Comparison of ENCODE assay signal across 9 mouse cellular contexts in genomic region chr6:142993705-142994698, GRCm38 (mm10). TPM values are rescaled to one million over a fixed set of nuclear protein-coding genes. Genes with fewer than 3 reads are reported as not detected.
DNase-seq lines count a peak whose midpoint lies in the region; ATAC-seq and TF ChIP-seq lines count a peak whose summit lies in the region.
"Had no signal": no experiment of that assay in that cellular context is flagged by ENCODE, and none has a peak within 500 bp of the region (broad histone marks: within the 10 kb centered on the region; RNA-seq: fewer than 3 reads in every experiment).

No protein-coding gene starts in this region.

- TF ChIP-seq POLR2A in liver, adult 2 months (IDR thresholded peaks at IDR 0.05; ENCODE audit: extremely low read depth, insufficient read depth, low read length): no peak

- WGBS in liver, adult 2 months: 49% methylated on average over 14 of the region's 14 CpGs
- 16% methylated on average over 14 of the region's 14 CpGs for WGBS in intestine, embryonic 14.5 days
- 17% methylated on average over 14 of the region's 14 CpGs for whole genome bisulfite sequencing in stomach, embryonic 16.5 days

- H3K4me1 ChIP-seq in liver, adult 2 months (ENCODE audit: control insufficient read depth, insufficient read depth, low read length): peaks cover 1% of the 10 kb centered on the region; the same call in 1 of the 2 replicates
- H3K4me1 ChIP-seq in intestine, embryonic 14.5 days (replicated peaks; ENCODE audit: control insufficient read depth, insufficient read depth, low read length): peaks cover 17% of the 10 kb centered on the region
- peaks cover 2% of the 10 kb centered on the region for H3K4me1 ChIP-seq in stomach, embryonic 16.5 days (ENCODE audit: control insufficient read depth, insufficient read depth, low read length)
- H3K4me1 ChIP-seq: lung, embryonic 15.5 days had no signal

- DNase-seq in CD4-positive, CD25-positive, alpha-beta regulatory T cell, adult 2 months (ENCODE audit: low read depth, low spot score): peak; percentile 23
- no peak for DNase-seq in liver, adult 2 months (ENCODE audit: extremely low read depth, low read depth, low spot score)
- no peak for DNase-seq in liver
- peak; percentile 61 for DNase-seq in intestine, embryonic 14.5 days (ENCODE audit: low spot score)
- DNase-seq in urinary bladder, postnatal 14 days (ENCODE audit: low spot score): no peak
- DNase-seq in cerebellum, postnatal 36 days: no peak

- H3K27ac ChIP-seq in liver, adult 2 months (replicated peaks; ENCODE audit: insufficient read depth, low read depth, low read length): no peak overlapping the region
- H3K27ac ChIP-seq in intestine, embryonic 14.5 days (ENCODE audit: low read depth): peak overlapping the region; percentile 88
- no peak overlapping the region for H3K27ac ChIP-seq in stomach, embryonic 16.5 days (ENCODE audit: low read length)
- H3K27ac ChIP-seq: lung, embryonic 15.5 days had no signal

- no peaks in the 10 kb centered on the region for H3K27me3 ChIP-seq in liver, adult 2 months (ENCODE audit: control insufficient read depth, insufficient read depth, low read length)
- H3K27me3 ChIP-seq in intestine, embryonic 14.5 days (replicated peaks; ENCODE audit: control insufficient read depth, insufficient read depth, low read length): no peaks in the 10 kb centered on the region
- no peaks in the 10 kb centered on the region for H3K27me3 ChIP-seq in stomach, embryonic 16.5 days (ENCODE audit: control insufficient read depth, insufficient read depth, low read length)
- H3K27me3 ChIP-seq: lung, embryonic 15.5 days had no signal

- H3K9ac ChIP-seq in liver, adult 2 months (ENCODE audit: low read depth, low read length): no peak overlapping the region
- no peak overlapping the region for H3K9ac ChIP-seq in intestine, embryonic 14.5 days (ENCODE audit: low read length)
- H3K9ac ChIP-seq in stomach, embryonic 16.5 days (ENCODE audit: low read length): no peak overlapping the region
- H3K9ac ChIP-seq: lung, embryonic 15.5 days had no signal

- no peaks in the 10 kb centered on the region for H3K9me3 ChIP-seq in intestine, embryonic 14.5 days (ENCODE audit: control insufficient read depth, low read length)
- no peaks in the 10 kb centered on the region for H3K9me3 ChIP-seq in stomach, embryonic 16.5 days (replicated peaks; ENCODE audit: control insufficient read depth, low read length)
- H3K9me3 ChIP-seq: lung, embryonic 15.5 days had no signal

- no peak for ATAC-seq in CD4-positive, CD25-positive, alpha-beta regulatory T cell, adult 4 months
- peak; percentile 80 for ATAC-seq in intestine, embryonic 14.5 days (replicated peaks; ENCODE audit: low FRiP score, low TSS enrichment, low read depth)
- ATAC-seq in stomach, embryonic 16.5 days (ENCODE audit: insufficient read depth, low FRiP score): peak; percentile 63; the same call in 1 of the 2 replicates

- peak overlapping the region; percentile 30 for H3K4me2 ChIP-seq in intestine, embryonic 14.5 days (ENCODE audit: low read length)
- H3K4me2 ChIP-seq in stomach, embryonic 16.5 days (ENCODE audit: low read depth, low read length): no peak overlapping the region
- H3K4me2 ChIP-seq: lung, embryonic 15.5 days had no signal

- H3K36me3 ChIP-seq in liver, adult 2 months (ENCODE audit: control insufficient read depth, insufficient read depth, low read length): no peaks in the 10 kb centered on the region
- H3K36me3 ChIP-seq in intestine, embryonic 14.5 days (ENCODE audit: control insufficient read depth, insufficient read depth, low read length): no peaks in the 10 kb centered on the region
- no peaks in the 10 kb centered on the region for H3K36me3 ChIP-seq in stomach, embryonic 16.5 days (ENCODE audit: control insufficient read depth, insufficient read depth, low read length)
- H3K36me3 ChIP-seq: lung, embryonic 15.5 days had no signal

- TF ChIP-seq CTCF in liver, adult 2 months (IDR thresholded peaks at IDR 0.05; ENCODE audit: low read depth, low read length): peak; percentile 47; the same call in 1 of the 2 replicates

- no peak overlapping the region for H3K4me3 ChIP-seq in liver, adult 2 months (ENCODE audit: insufficient read depth, low read depth, low read length)
- no peak overlapping the region for H3K4me3 ChIP-seq in intestine, embryonic 14.5 days (ENCODE audit: low read depth, low read length)
- no peak overlapping the region for H3K4me3 ChIP-seq in stomach, embryonic 16.5 days (replicated peaks; ENCODE audit: low read length)
- H3K4me3 ChIP-seq: lung, embryonic 15.5 days had no signal

- H3K79me2 ChIP-seq in liver, adult 2 months (ENCODE audit: control insufficient read depth, insufficient read depth, low read length): no peaks in the 10 kb centered on the region

RNA-seq across cellular contexts. Expression of gene St8sia1, which starts 29.8 kb away (rescaled TPM):
- polyA plus RNA-seq in CD4-positive, CD25-positive, alpha-beta regulatory T cell, adult 4 months (2017; shearing (Covaris generic)): 10 to 100 TPM; 11.2 to 12.4 TPM
- under 0.01 TPM in 2 replicates for total RNA-seq in liver, adult 2 months (2014; rRNA removed)
- polyA plus RNA-seq in liver, adult 2 months (2012; rRNA removed): 0.01 and 0.02 TPM in 2 replicates
- polyA plus RNA-seq in intestine, embryonic 14.5 days (2014; fragmentation: Nextera tagmentation; extraction: Ambion mirVana): 1.8 and 2.3 TPM in 2 replicates
- polyA plus RNA-seq in stomach, embryonic 16.5 days (2015; fragmentation: Nextera tagmentation; extraction: Ambion mirVana): 1.1 TPM in 2 replicates

Comparison
In these comparisons a context has a peak if more than half of its experiments do, and no peak if none do; other contexts are left out.
1. DNase-seq: peak in CD4-positive, CD25-positive, alpha-beta regulatory T cell, adult 2 months (single experiment) and intestine, embryonic 14.5 days (single experiment); none in liver, adult 2 months (single experiment), liver (single experiment), urinary bladder, postnatal 14 days (single experiment) and cerebellum, postnatal 36 days (0 of 2).